Mouse (Mus musculus) midbrain, embryonic 13.5 days (tissue): ENCODE data around the gene Atp1a4. TPM values are rescaled to one million over a fixed set of nuclear protein-coding genes. Genes with fewer than 3 reads are reported as not detected.
"Not testable (repeated sequence)": the region's sequence is repeated elsewhere in the genome, so short reads cannot be mapped to it uniquely, and the experiment has no call there.

ENCODE experiments used
- ATAC-seq: fragments of 200-750 bp; cut with Nextera tagmentation; 2 replicates; pipeline ENCODE4 v1.8.0; 2017; ENCODE audit warnings: mild to moderate bottlenecking, moderate TSS enrichment, moderate library complexity
- H3K27ac ChIP-seq: fragments of 300-500 bp; sonication (generic); 2 replicates; pipeline ENCODE4 v1.5.1; 2015; ENCODE audit warnings: inconsistent platforms, mild to moderate bottlenecking, moderate library complexity
- H3K27me3 ChIP-seq: fragments of 300-500 bp; sonication (generic); 2 replicates; pipeline ENCODE4 v1.6.1; 2015; ENCODE audit warnings: mild to moderate bottlenecking, inconsistent platforms
- H3K36me3 ChIP-seq: fragments of 300-500 bp; sonication (generic); 2 replicates; pipeline ENCODE4 v1.6.1; 2015; ENCODE audit warnings: mild to moderate bottlenecking, inconsistent platforms
- H3K4me1 ChIP-seq: fragments of 300-500 bp; sonication (generic); replicated peaks from 2 replicates; pipeline ENCODE4 v1.6.1; 2015; ENCODE audit warnings: inconsistent platforms
- H3K4me2 ChIP-seq: fragments of 300-500 bp; sonication (generic); replicated peaks from 2 replicates; pipeline ENCODE4 v1.6.1; 2015; ENCODE audit warnings: moderate library complexity, mild to moderate bottlenecking, inconsistent platforms
- H3K4me3 ChIP-seq: fragments of 300-500 bp; sonication (generic); replicated peaks from 2 replicates; pipeline ENCODE4 v1.5.1; 2015; ENCODE audit warnings: mild to moderate bottlenecking, inconsistent platforms
- H3K9ac ChIP-seq: fragments of 300-500 bp; sonication (generic); replicated peaks from 2 replicates; pipeline ENCODE4 v1.6.1; 2015; ENCODE audit warnings: mild to moderate bottlenecking, inconsistent platforms
- H3K9me3 ChIP-seq: fragments of 300-500 bp; sonication (generic); 2 replicates; pipeline ENCODE4 v1.6.1; 2016; ENCODE audit warnings: mild to moderate bottlenecking, inconsistent platforms
- WGBS: fragments of 180-500 bp; shearing (Covaris S2); methylation state at CpG from one replicate; pipeline ENCODE4 v1.1.7; 2015; 5-methylcytosine and 5-hydroxymethylcytosine counted together
- polyA plus RNA-seq: library from polyadenylated mRNA; unstranded; fragments of >200 nt; fragmentation: Nextera tagmentation; extraction: Ambion mirVana; gene quantifications from 2 replicates; pipeline ENCODE4 v1.2.1, GENCODE M21; 2015

The Atp1a4 gene
- polyA plus RNA-seq, 1 experiment from 2014 or later = not detected

GRCm38 (mm10) chr1:172279768-172280509, 21.7 kb upstream of the Atp1a4 start:
- H3K9ac ChIP-seq = no peak overlapping the region
- ATAC-seq = no peak
- H3K27ac ChIP-seq = no peak overlapping the region
- H3K27me3 ChIP-seq = no peaks in the 10 kb centered on the region
- 81% methylated on average over 16 of the region's 16 CpGs for WGBS
- H3K4me1 ChIP-seq = no peaks in the 10 kb centered on the region
- no peaks in the 10 kb centered on the region for H3K36me3 ChIP-seq
- H3K4me3 ChIP-seq = no peak overlapping the region
- H3K9me3 ChIP-seq = no peaks in the 10 kb centered on the region
- H3K4me2 ChIP-seq = no peak overlapping the region

GRCm38 (mm10) chr1:172278328-172278727, 20.1 kb upstream of the Atp1a4 start:
- Histone ChIP-seq H3K9ac (no peak overlapping the region), H3K4me2 (no peak overlapping the region), H3K9me3 (no peaks in the 10 kb centered on the region), H3K4me1 (no peaks in the 10 kb centered on the region), H3K4me3 (no peak overlapping the region), H3K27me3 (peaks cover 4% of the 10 kb centered on the region; the same call in 1 of the 2 replicates), H3K36me3 (no peaks in the 10 kb centered on the region), H3K27ac (no peak overlapping the region)
- ATAC-seq = 0 out of 2 replicates have a peak, but pooled peaks have one; percentile 2
- 93% methylated on average over 13 of the region's 13 CpGs for whole genome bisulfite sequencing

DNA sequence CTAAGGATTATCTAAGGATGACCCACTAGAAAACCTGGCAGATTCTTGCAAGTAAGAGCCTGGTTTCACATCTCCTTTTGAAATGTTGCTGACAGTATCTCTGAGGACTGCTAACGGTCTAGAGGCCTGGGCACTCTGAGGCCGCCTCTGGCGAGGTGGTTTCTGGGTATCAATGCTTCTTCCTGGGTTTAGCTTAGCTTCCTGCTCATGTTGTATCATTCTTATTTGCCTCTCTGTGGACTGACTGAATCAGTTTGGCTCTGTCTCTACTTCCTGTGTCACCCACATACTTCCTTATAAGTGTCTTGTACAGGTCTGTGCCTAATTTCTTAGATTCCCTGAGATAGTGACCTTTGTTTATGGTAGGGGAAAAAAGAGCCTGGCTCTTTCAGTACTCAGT, 19.0 kb upstream of the Atp1a4 start:
- Histone ChIP-seq H3K4me1 (peaks cover under 1% of the 10 kb centered on the region; the same call in 1 of the 2 replicates), H3K27me3 (peaks cover 4% of the 10 kb centered on the region; the same call in 1 of the 2 replicates), H3K9ac (no peak overlapping the region), H3K9me3 (no peaks in the 10 kb centered on the region), H3K4me3 (no peak overlapping the region), H3K36me3 (no peaks in the 10 kb centered on the region), H3K4me2 (no peak overlapping the region), H3K27ac (no peak overlapping the region)
- ATAC-seq = no peak
- WGBS = 74% methylated on average over 3 of the region's 3 CpGs

- H3K4me3 ChIP-seq = no peak overlapping the region
- H3K9ac ChIP-seq = no peak overlapping the region
- peaks cover 4% of the 10 kb centered on the region; the same call in 1 of the 2 replicates for H3K27me3 ChIP-seq
- H3K36me3 ChIP-seq = no peaks in the 10 kb centered on the region
- 73% methylated on average over 5 of the region's 5 CpGs for whole genome bisulfite sequencing
- H3K4me2 ChIP-seq = no peak overlapping the region
- H3K27ac ChIP-seq = no peak overlapping the region
- H3K9me3 ChIP-seq = no peaks in the 10 kb centered on the region
- no peak for ATAC-seq
- H3K4me1 ChIP-seq = peaks cover 12% of the 10 kb centered on the region
These were observed 16.3 kb upstream of the Atp1a4 start for GRCm38 (mm10) chr1:172274547-172274946.

GRCm38 (mm10) chr1:172274116-172274515, 15.9 kb upstream of the Atp1a4 start:
- peaks cover 4% of the 10 kb centered on the region; the same call in 1 of the 2 replicates for H3K27me3 ChIP-seq
- no peak for ATAC-seq
- H3K27ac ChIP-seq = no peak overlapping the region
- peaks cover 12% of the 10 kb centered on the region for H3K4me1 ChIP-seq
- no peaks in the 10 kb centered on the region for H3K36me3 ChIP-seq
- H3K4me3 ChIP-seq = no peak overlapping the region
- H3K4me2 ChIP-seq = no peak overlapping the region
- 61% methylated on average over 5 of the region's 5 CpGs for WGBS
- no peak overlapping the region for H3K9ac ChIP-seq
- H3K9me3 ChIP-seq = no peaks in the 10 kb centered on the region

DNA sequence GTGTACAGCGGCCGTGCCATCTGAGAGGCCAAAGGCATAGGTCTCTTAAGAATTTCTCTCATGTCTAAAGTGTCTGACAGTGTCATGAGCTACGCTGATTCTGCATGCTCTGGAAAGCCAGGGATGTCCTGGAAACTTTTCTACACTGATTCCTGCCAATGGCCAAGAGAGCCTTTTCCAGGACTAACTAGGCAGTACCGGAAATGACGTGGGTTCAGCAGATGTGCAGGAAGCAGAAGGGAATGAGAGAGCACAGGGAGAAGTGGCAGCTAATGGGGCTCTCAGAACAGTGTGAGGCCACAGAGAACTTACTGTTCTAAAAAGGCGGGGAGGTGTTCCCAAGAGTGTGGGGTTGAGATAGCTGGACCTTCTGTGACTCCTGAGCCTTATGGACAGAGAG, 15.2 kb upstream of the Atp1a4 start:
- peaks cover 4% of the 10 kb centered on the region; the same call in 1 of the 2 replicates for H3K27me3 ChIP-seq
- no peak overlapping the region for H3K4me3 ChIP-seq
- no peak for ATAC-seq
- H3K27ac ChIP-seq = no peak overlapping the region
- H3K9ac ChIP-seq = no peak overlapping the region
- peaks cover 12% of the 10 kb centered on the region for H3K4me1 ChIP-seq
- H3K36me3 ChIP-seq = no peaks in the 10 kb centered on the region
- H3K9me3 ChIP-seq = no peaks in the 10 kb centered on the region
- WGBS = 94% methylated on average over 6 of the region's 6 CpGs
- no peak overlapping the region for H3K4me2 ChIP-seq

GRCm38 (mm10) chr1:172271765-172272164, 13.6 kb upstream of the Atp1a4 start:
- peak overlapping the region; percentile 32; the same call in 1 of the 2 replicates for H3K27ac ChIP-seq
- no peak overlapping the region for H3K4me2 ChIP-seq
- H3K36me3 ChIP-seq = no peaks in the 10 kb centered on the region
- peaks cover 12% of the 10 kb centered on the region for H3K4me1 ChIP-seq
- peaks cover 4% of the 10 kb centered on the region; the same call in 1 of the 2 replicates for H3K27me3 ChIP-seq
- H3K4me3 ChIP-seq = no peak overlapping the region
- ATAC-seq = peak; percentile 91
- WGBS = 29% methylated on average over 10 of the region's 10 CpGs
- no peaks in the 10 kb centered on the region for H3K9me3 ChIP-seq
- H3K9ac ChIP-seq = no peak overlapping the region

DNA sequence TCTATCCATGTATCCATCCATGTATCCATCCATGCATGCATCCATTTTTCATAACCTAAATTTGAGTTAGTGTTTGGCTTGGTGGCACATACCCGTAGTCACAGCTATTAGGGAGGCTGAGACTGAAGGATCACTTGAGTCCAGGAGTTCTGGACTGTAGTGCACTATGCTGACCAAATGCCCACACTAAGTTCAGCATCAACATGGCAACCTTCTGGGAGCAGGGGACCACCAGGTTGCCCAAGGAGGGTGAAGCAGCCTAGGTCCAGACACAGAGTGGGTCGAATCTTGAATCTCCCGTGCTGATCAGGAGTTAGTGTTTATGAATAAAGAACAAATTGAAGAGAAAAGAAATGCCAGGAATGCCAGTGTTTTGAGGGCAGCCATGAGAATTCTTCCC, 13.0 kb upstream of the Atp1a4 start:
- Histone ChIP-seq H3K27ac (peak overlapping the region; percentile 32; the same call in 1 of the 2 replicates), H3K27me3 (peaks cover 4% of the 10 kb centered on the region; the same call in 1 of the 2 replicates)

GRCm38 (mm10) chr1:172261477-172262078, 3.4 kb upstream of the Atp1a4 start, which contains the start of gene Igsf8:
TSS of gene Igsf8 (plus strand) at chr1:172261641.
- no peak within 1 kb of the TSS for H3K9ac ChIP-seq
- H3K4me1 ChIP-seq = peaks cover 11% of the 10 kb centered on the region
- no peaks in the 10 kb centered on the region for H3K36me3 ChIP-seq
- no peaks in the 10 kb centered on the region for H3K27me3 ChIP-seq
- 11% methylated on average over 8 of the region's 8 CpGs for WGBS
- peak within 1 kb of the TSS; percentile 79 for H3K27ac ChIP-seq
- H3K9me3 ChIP-seq = peaks cover 4% of the 10 kb centered on the region; the same call in 1 of the 2 replicates
- H3K4me2 ChIP-seq = peak within 1 kb of the TSS; percentile 28; the same call in 1 of the 2 replicates
- no peak within 1 kb of the TSS for H3K4me3 ChIP-seq
- 0 out of 2 replicates have a peak, but pooled peaks have one; percentile 60 for ATAC-seq

More for the DNA sequence above, 13.0 kb upstream of the Atp1a4 start:
- WGBS = 61% methylated on average over 3 of the region's 3 CpGs
- no peaks in the 10 kb centered on the region for H3K9me3 ChIP-seq
- H3K9ac ChIP-seq = no peak overlapping the region
- peak; percentile 40; the same call in 1 of the 2 replicates for ATAC-seq
- H3K4me2 ChIP-seq = no peak overlapping the region
- peaks cover 12% of the 10 kb centered on the region for H3K4me1 ChIP-seq
- no peaks in the 10 kb centered on the region for H3K36me3 ChIP-seq
- H3K4me3 ChIP-seq = no peak overlapping the region

- no peaks in the 10 kb centered on the region for H3K36me3 ChIP-seq
- peak; percentile 50; the same call in 1 of the 2 replicates for ATAC-seq
- peaks cover 19% of the 10 kb centered on the region for H3K27me3 ChIP-seq
- peaks cover 3% of the 10 kb centered on the region; the same call in 1 of the 2 replicates for H3K4me1 ChIP-seq
- no peaks in the 10 kb centered on the region for H3K9me3 ChIP-seq
- H3K9ac ChIP-seq = no peak overlapping the region
- H3K27ac ChIP-seq = no peak overlapping the region
- no peak overlapping the region for H3K4me2 ChIP-seq
- no peak overlapping the region for H3K4me3 ChIP-seq
- 55% methylated on average over 2 of the region's 2 CpGs for WGBS
These were observed 10.5 kb downstream of the Atp1a4 start for GRCm38 (mm10) chr1:172247679-172248078.

- H3K36me3 ChIP-seq = no peaks in the 10 kb centered on the region
- no peak overlapping the region for H3K4me2 ChIP-seq
- H3K4me3 ChIP-seq = no peak overlapping the region
- ATAC-seq = no peak
- H3K4me1 ChIP-seq = peaks cover 3% of the 10 kb centered on the region; the same call in 1 of the 2 replicates
- peaks cover 19% of the 10 kb centered on the region for H3K27me3 ChIP-seq
- 68% methylated on average over 4 of the region's 4 CpGs for WGBS
- no peak overlapping the region for H3K9ac ChIP-seq
- no peaks in the 10 kb centered on the region for H3K9me3 ChIP-seq
- no peak overlapping the region for H3K27ac ChIP-seq
These were observed 11.0 kb downstream of the Atp1a4 start for GRCm38 (mm10) chr1:172247216-172247615.

DNA sequence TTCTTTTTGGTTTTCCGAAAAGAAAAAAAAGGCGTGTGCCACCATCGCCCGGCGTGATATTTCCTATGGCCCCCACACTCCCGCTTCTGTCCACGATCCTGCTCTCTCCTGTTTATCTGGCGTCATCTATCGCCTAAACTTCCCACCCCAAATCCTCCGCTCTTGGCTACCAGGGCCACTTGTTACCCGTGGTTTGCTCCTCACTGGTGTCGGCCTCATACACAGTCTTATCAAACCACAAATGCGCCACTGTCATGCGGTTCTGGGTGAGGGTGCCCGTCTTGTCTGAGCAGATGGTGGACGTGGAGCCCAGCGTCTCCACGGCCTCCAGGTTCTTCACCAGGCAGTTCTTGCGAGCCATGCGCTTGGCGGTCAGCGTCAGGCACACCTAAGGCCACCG, 13.6 kb downstream of the Atp1a4 start:
- H3K27me3 ChIP-seq = peaks cover 19% of the 10 kb centered on the region
- H3K27ac ChIP-seq, H3K4me2 ChIP-seq, H3K9ac ChIP-seq, H3K4me3 ChIP-seq, H3K36me3 ChIP-seq, ATAC-seq, H3K9me3 ChIP-seq: not testable (repeated sequence)
- H3K4me1 ChIP-seq = peaks cover 11% of the 10 kb centered on the region
- 48% methylated on average over 23 of the region's 23 CpGs for WGBS
